Mouse (Mus musculus) MEL (cell line): ENCODE results near the gene Dnah3. TPM values are rescaled to one million over a fixed set of nuclear protein-coding genes. Genes with fewer than 3 reads are reported as not detected.

Experiments used
- DNase-seq: peaks from one replicate; pipeline ENCODE4 v3.0.0; 2011; ENCODE audit warnings: low read depth, low spot score
- H3K27ac ChIP-seq: 2 replicates; pipeline ENCODE4 v1.5.1; 2012; ENCODE audit warnings: low read depth, mild to moderate bottlenecking, control low read depth, low read length, moderate library complexity; ENCODE audit not compliant: control insufficient read depth
- H3K27me3 ChIP-seq, 2 experiments: fragments of 150-350 bp in 1 of 2; sonication (generic) in 1 of 2; 2 replicates each; pipeline ENCODE4 v1.6.1; 2012; ENCODE audit warnings: low read length in 2 of 2, mild to moderate bottlenecking in 2 of 2, improper control_type of control experiment in 1 of 2, moderate library complexity in 1 of 2; ENCODE audit not compliant: insufficient read depth in 2 of 2, control insufficient read depth in 1 of 2
- H3K36me3 ChIP-seq, 2 experiments: 2 replicates each; pipeline ENCODE4 v1.6.1; 2012 to 2014; ENCODE audit warnings: low read length in 2 of 2, improper control_type of control experiment in 1 of 2, inconsistent platforms in 1 of 2, mild to moderate bottlenecking in 1 of 2; ENCODE audit not compliant: insufficient read depth in 2 of 2, control insufficient read depth in 1 of 2
- H3K4me1 ChIP-seq, 2 experiments: fragments of 150-350 bp in 1 of 2; sonication (generic) in 1 of 2; 2 replicates each; pipeline ENCODE4 v1.6.1; 2012; ENCODE audit warnings: low read length in 2 of 2, improper control_type of control experiment in 1 of 2, mild to moderate bottlenecking in 1 of 2; ENCODE audit not compliant: insufficient read depth in 2 of 2, control insufficient read depth in 1 of 2
- H3K4me3 ChIP-seq, 2 experiments: fragments of 150-350 bp in 1 of 2; sonication (generic) in 1 of 2; 2 replicates each; pipeline ENCODE4 v1.5.1; 2012; ENCODE audit warnings: low read depth in 2 of 2, low read length in 2 of 2, mild to moderate bottlenecking in 2 of 2, moderate library complexity in 2 of 2, control low read depth in 1 of 2, improper control_type of control experiment in 1 of 2; ENCODE audit not compliant: control insufficient read depth in 1 of 2, insufficient read depth in 1 of 2
- H3K79me2 ChIP-seq: 2 replicates; pipeline ENCODE4 v1.6.1; 2012; ENCODE audit warnings: mild to moderate bottlenecking, low read length, moderate library complexity; ENCODE audit not compliant: control insufficient read depth, poor library complexity, insufficient read depth
- H3K9ac ChIP-seq: 2 replicates; pipeline ENCODE4 v1.6.1; 2012; ENCODE audit warnings: low read depth, mild to moderate bottlenecking, control low read depth, low read length, moderate library complexity; ENCODE audit not compliant: control insufficient read depth, poor library complexity, severe bottlenecking
- H3K9me3 ChIP-seq: fragments of 150-350 bp; sonication (generic); replicated peaks from 2 replicates; pipeline ENCODE4 v1.6.1; 2012; ENCODE audit warnings: mild to moderate bottlenecking, low read length, improper control_type of control experiment, moderate library complexity; ENCODE audit not compliant: insufficient read depth
- BHLHE40 ChIP-seq: IDR thresholded peaks from 2 replicates; pipeline ENCODE4 v1.6.1; 2012; ENCODE audit warnings: low read depth, mild to moderate bottlenecking, inconsistent platforms, low read length, improper control_type of control experiment, borderline replicate concordance
- CHD1 ChIP-seq: IDR thresholded peaks from 2 replicates; pipeline ENCODE4 v1.6.1; 2012; ENCODE audit warnings: low read depth, mild to moderate bottlenecking, inconsistent platforms, low read length, improper control_type of control experiment
- CTCF ChIP-seq, 3 experiments: IDR thresholded peaks in 2 of 3; conservative IDR thresholded peaks in 1 of 3; 2 replicates each; pipeline ENCODE4 v1.5.1; 2011 to 2012; ENCODE audit warnings: low read length in 3 of 3, low read depth in 2 of 3, mild to moderate bottlenecking in 2 of 3, improper control_type of control experiment in 1 of 3, inconsistent platforms in 1 of 3, mixed read lengths in 1 of 3, moderate library complexity in 1 of 3; ENCODE audit not compliant: control insufficient read depth in 1 of 3, insufficient read depth in 1 of 3, poor library complexity in 1 of 3, severe bottlenecking in 1 of 3
- ELF1 ChIP-seq: IDR thresholded peaks from 2 replicates; pipeline ENCODE4 v1.6.1; 2014; ENCODE audit warnings: low read depth, mild to moderate bottlenecking, inconsistent platforms, low read length, improper control_type of control experiment, moderate library complexity
- EP300 ChIP-seq, 2 experiments: IDR thresholded peaks; 2 replicates each; pipeline ENCODE4 v1.6.1; 2011; ENCODE audit warnings: improper control_type of control experiment in 2 of 2, low read length in 2 of 2, low read depth in 1 of 2, mild to moderate bottlenecking in 1 of 2
- GABPA ChIP-seq: IDR thresholded peaks from 2 replicates; pipeline ENCODE4 v1.6.1; 2012; ENCODE audit warnings: low read depth, mild to moderate bottlenecking, inconsistent platforms, low read length, improper control_type of control experiment, moderate library complexity
- GATA1 ChIP-seq: IDR thresholded peaks from 2 replicates; pipeline ENCODE4 v1.6.1; 2011; ENCODE audit warnings: low read depth, low read length, improper control_type of control experiment
- MAZ ChIP-seq: IDR thresholded peaks from 2 replicates; pipeline ENCODE4 v1.6.1; 2012; ENCODE audit warnings: low read depth, mild to moderate bottlenecking, inconsistent platforms, low read length, improper control_type of control experiment
- MEF2A ChIP-seq: IDR thresholded peaks from 2 replicates; pipeline ENCODE4 v1.6.1; 2014; ENCODE audit warnings: low read depth, mild to moderate bottlenecking, inconsistent platforms, low read length, improper control_type of control experiment; ENCODE audit not compliant: poor library complexity, insufficient replicate concordance, severe bottlenecking; ENCODE audit errors: extremely low read depth
- MYB ChIP-seq: IDR thresholded peaks from 2 replicates; pipeline ENCODE4 v1.6.1; 2011; ENCODE audit warnings: mild to moderate bottlenecking, low read depth, low read length, improper control_type of control experiment
- NRF1 ChIP-seq: IDR thresholded peaks from 2 replicates; pipeline ENCODE4 v1.6.1; 2014; ENCODE audit warnings: low read depth, mild to moderate bottlenecking, inconsistent platforms, low read length, improper control_type of control experiment, moderate library complexity; ENCODE audit not compliant: poor library complexity, insufficient read depth, severe bottlenecking
- POLR2AphosphoS2 ChIP-seq: IDR thresholded peaks from 2 replicates; pipeline ENCODE4 v1.6.1; 2011; ENCODE audit warnings: low read length, improper control_type of control experiment
- POLR2AphosphoS5 ChIP-seq: IDR thresholded peaks from 2 replicates; pipeline ENCODE4 v1.6.1; 2012; ENCODE audit warnings: low read depth, borderline replicate concordance, mild to moderate bottlenecking, inconsistent platforms, low read length, moderate library complexity, mixed read lengths
- RAD21 ChIP-seq: IDR thresholded peaks from 2 replicates; pipeline ENCODE4 v1.6.1; 2011; ENCODE audit warnings: mild to moderate bottlenecking, low read depth, low read length, improper control_type of control experiment
- SIN3A ChIP-seq: IDR thresholded peaks from 2 replicates; pipeline ENCODE4 v1.6.1; 2012; ENCODE audit warnings: low read length, improper control_type of control experiment, inconsistent platforms
- TAL1 ChIP-seq: IDR thresholded peaks from 2 replicates; pipeline ENCODE4 v1.6.1; 2012; ENCODE audit warnings: mild to moderate bottlenecking, inconsistent platforms, low read length, moderate library complexity, mixed read lengths
- TCF12 ChIP-seq: IDR thresholded peaks from 2 replicates; pipeline ENCODE4 v1.6.1; 2014; ENCODE audit warnings: low read depth, mild to moderate bottlenecking, inconsistent platforms, low read length, improper control_type of control experiment, moderate library complexity
- UBTF ChIP-seq: IDR thresholded peaks from 2 replicates; pipeline ENCODE4 v1.6.1; 2012; ENCODE audit warnings: low read depth, mild to moderate bottlenecking, inconsistent platforms, low read length, improper control_type of control experiment, moderate library complexity, borderline replicate concordance; ENCODE audit not compliant: insufficient read depth
- USF1 ChIP-seq: IDR thresholded peaks from 2 replicates; pipeline ENCODE4 v1.6.1; 2014; ENCODE audit warnings: low read depth, mild to moderate bottlenecking, inconsistent platforms, low read length, improper control_type of control experiment, moderate library complexity
- ZKSCAN1 ChIP-seq: IDR thresholded peaks from 2 replicates; pipeline ENCODE4 v1.6.1; 2012; ENCODE audit warnings: low read depth, mild to moderate bottlenecking, inconsistent platforms, low read length, improper control_type of control experiment, moderate library complexity
- ZNF384 ChIP-seq: IDR thresholded peaks from 2 replicates; pipeline ENCODE4 v1.6.1; 2012; ENCODE audit warnings: low read depth, mild to moderate bottlenecking, inconsistent platforms, low read length, improper control_type of control experiment
- polyA plus RNA-seq, 2 experiments: library from polyadenylated mRNA; stranded (reverse) in 1 of 2; unstranded in 1 of 2; fragments of >175 nt in 1 of 2; fragments of >200 nt in 1 of 2; gene quantifications; 2 replicates each; pipeline versions ENCODE4 v1.2.1 to v1.2.4; 2012; ENCODE audit warnings: low replicate concordance in 2 of 2, low read depth in 1 of 2; ENCODE audit not compliant: insufficient read length in 2 of 2, insufficient read depth in 1 of 2, missing spikeins in 1 of 2
- total RNA-seq: library from RNA; depleted of rRNA; stranded (reverse); fragments of 300-350 nt; gene quantifications from 2 replicates; pipeline ENCODE4 v1.2.3, GENCODE M21; 2012

Gene Dnah3
- total and polyA plus RNA-seq, 3 experiments, result not detected

DNA sequence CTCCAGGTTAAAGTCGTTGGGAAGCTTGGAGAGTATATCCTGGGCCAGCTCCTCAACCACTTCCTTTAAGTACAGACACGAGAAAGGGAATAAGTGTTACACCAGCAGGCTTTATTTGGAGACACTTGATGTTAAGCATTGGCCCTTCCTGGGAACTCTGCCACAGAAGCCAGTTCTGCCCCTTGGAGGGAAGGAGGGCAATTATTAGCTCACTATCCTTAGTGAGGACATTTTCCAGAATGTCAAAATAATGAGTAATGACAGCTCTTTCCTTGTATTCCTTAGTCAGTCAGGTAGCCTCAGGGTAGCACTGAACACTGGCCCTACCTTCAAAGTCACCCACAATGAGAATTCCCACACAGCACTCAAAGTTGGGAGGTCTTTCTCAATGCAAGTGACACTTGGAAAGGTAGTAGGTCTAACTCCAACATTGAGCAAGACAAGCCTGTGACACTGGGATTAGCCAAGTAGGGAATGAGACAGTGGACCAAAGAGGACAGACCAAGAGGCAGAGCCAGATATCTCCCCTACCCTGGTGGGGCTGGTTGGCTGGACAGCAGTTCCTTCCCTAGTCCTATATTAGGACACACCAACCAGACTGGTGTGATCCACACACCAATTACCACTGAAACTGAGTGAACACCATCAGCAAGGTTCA, 166.2 kb downstream of the Dnah3 start:
- Histone ChIP-seq H3K9ac (no peak overlapping the region), H3K4me3 (no peak overlapping the region), H3K27ac (no peak overlapping the region), H3K27me3 (no peaks in the 10 kb centered on the region), H3K79me2 (no peaks in the 10 kb centered on the region), H3K9me3 (no peaks in the 10 kb centered on the region), H3K36me3 (no peaks in the 10 kb centered on the region), H3K4me1 (no peaks in the 10 kb centered on the region)
- TF ChIP-seq MYB, result no peak
- TF ChIP-seq USF1, result no peak
- no peak for TF ChIP-seq CHD1
- no peak for TF ChIP-seq TCF12
- no peak for TF ChIP-seq ZKSCAN1
- TF ChIP-seq RAD21, result no peak
- no peak for TF ChIP-seq ZNF384
- TF ChIP-seq GATA1, result no peak
- no peak for TF ChIP-seq BHLHE40
- DNase-seq, result no peak

- Histone ChIP-seq H3K36me3 (no peaks in the 10 kb centered on the region), H3K27ac (no peak overlapping the region), H3K4me3 (no peak overlapping the region), H3K4me1 (no peaks in the 10 kb centered on the region), H3K9me3 (no peaks in the 10 kb centered on the region), H3K27me3 (no peaks in the 10 kb centered on the region), H3K9ac (no peak overlapping the region), H3K79me2 (no peaks in the 10 kb centered on the region)
- no peak for TF ChIP-seq MAZ
- TF ChIP-seq EP300 (IDR thresholded peaks at IDR 0.05; ENCODE audit: low read depth in 1 of 2, low read length in 2 of 2), result no peak
- no peak for TF ChIP-seq TAL1
- TF ChIP-seq ELF1, result no peak
- no peak for TF ChIP-seq UBTF
- no peak for TF ChIP-seq BHLHE40
- no peak for TF ChIP-seq SIN3A
- TF ChIP-seq POLR2AphosphoS2, result no peak
- TF ChIP-seq NRF1, result no peak
- TF ChIP-seq MEF2A, result no peak
- TF ChIP-seq POLR2AphosphoS5, result no peak
- TF ChIP-seq ZNF384, result no peak
- no peak for TF ChIP-seq GABPA
- no peak for TF ChIP-seq CTCF (IDR thresholded peaks at IDR 0.05 in 2 of 3, conservative IDR thresholded peaks at IDR 0.05 in 1 of 3; ENCODE audit: control insufficient read depth in 1 of 3, insufficient read depth in 1 of 3, low read depth in 2 of 3, low read length in 3 of 3, poor library complexity in 1 of 3, severe bottlenecking in 1 of 3)
- no peak for TF ChIP-seq TCF12
- no peak for DNase-seq
Observed at GRCm38 (mm10) chr7:119921054-119921453, 174.0 kb downstream of the Dnah3 start.
